Mouse (Mus musculus): ENCODE results near the gene Cachd1. TPM values are rescaled to one million over a fixed set of nuclear protein-coding genes. Genes with fewer than 3 reads are reported as not detected.
A peak's percentile ranks its signal among the peaks of the same experiment; 100 is the strongest.

The Cachd1 gene
- total RNA-seq, 2 experiments from 2014 or later, result 39.5 to 42.5 TPM

DNA sequence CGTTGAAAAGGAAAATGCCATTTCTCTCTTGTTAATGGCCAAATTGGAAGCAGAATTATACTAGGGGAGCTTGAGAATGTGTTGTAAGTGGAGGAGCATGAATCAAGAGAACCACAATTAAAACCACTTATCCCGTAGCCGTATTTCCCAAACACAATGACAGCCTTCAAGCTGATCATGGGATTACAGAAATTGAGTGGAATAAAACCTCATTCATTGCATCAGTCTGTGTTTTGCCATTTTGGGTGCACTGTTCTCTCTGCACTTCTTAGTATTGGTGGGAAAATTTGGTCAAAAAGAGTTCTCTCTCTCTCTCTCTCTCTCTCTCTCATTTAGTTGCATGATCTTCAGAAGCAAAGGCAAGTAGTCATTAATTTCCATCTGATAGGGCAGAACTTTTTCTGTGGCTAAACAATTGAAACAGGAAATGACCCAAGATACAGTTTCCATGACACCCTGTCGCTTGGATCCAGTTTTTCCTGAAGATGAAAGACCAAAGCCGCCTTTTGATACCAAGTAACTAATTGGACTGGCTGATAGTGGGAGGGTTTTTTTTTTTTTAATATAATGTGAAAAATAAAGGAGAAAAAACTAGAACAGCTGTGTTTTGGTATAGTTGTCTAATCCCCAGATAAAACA, 34.7 kb downstream of the Cachd1 start:
- no peak for TF ChIP-seq CTCF (conservative IDR thresholded peaks at IDR 0.05)
- DNase-seq (ENCODE audit: low spot score in 2 of 2), result no peak
- Histone ChIP-seq H3K27ac (peak overlapping the region; percentile 37), H3K4me3 (peak overlapping the region; percentile 24; the same call in 1 of the 2 replicates)

- H3K4me3 ChIP-seq, result peak overlapping the region; percentile 24; the same call in 1 of the 2 replicates
- DNase-seq (ENCODE audit: low spot score in 2 of 2), result no peak
- no peak for TF ChIP-seq CTCF (conservative IDR thresholded peaks at IDR 0.05)
- H3K27ac ChIP-seq, result peak overlapping the region; percentile 37; the same call in 1 of the 2 replicates
Observed at GRCm38 (mm10) chr4:100811802-100812510, 35.5 kb downstream of the Cachd1 start.

GRCm38 (mm10) chr4:100813767-100814461, 37.4 kb downstream of the Cachd1 start:
- no peak overlapping the region for H3K4me3 ChIP-seq
- no peak for TF ChIP-seq CTCF (conservative IDR thresholded peaks at IDR 0.05)
- no peak for DNase-seq (ENCODE audit: low spot score in 2 of 2)
- H3K27ac ChIP-seq, result no peak overlapping the region

GRCm38 (mm10) chr4:100819238-100819637, 42.8 kb downstream of the Cachd1 start:
- H3K4me3 ChIP-seq, result no peak overlapping the region
- no peak for DNase-seq (ENCODE audit: low spot score in 2 of 2)
- TF ChIP-seq CTCF (conservative IDR thresholded peaks at IDR 0.05), result no peak
- no peak overlapping the region for H3K27ac ChIP-seq

- Histone ChIP-seq H3K4me3 (no peak overlapping the region), H3K27ac (no peak overlapping the region)
- no peak for DNase-seq (ENCODE audit: low spot score in 2 of 2)
- TF ChIP-seq CTCF (conservative IDR thresholded peaks at IDR 0.05), result no peak
Observed at GRCm38 (mm10) chr4:100822526-100822925, 46.1 kb downstream of the Cachd1 start.

GRCm38 (mm10) chr4:100827374-100827773, 50.9 kb downstream of the Cachd1 start:
- no peak for DNase-seq (ENCODE audit: low spot score in 2 of 2)
- Histone ChIP-seq H3K27ac (no peak overlapping the region), H3K4me3 (no peak overlapping the region)
- TF ChIP-seq CTCF (conservative IDR thresholded peaks at IDR 0.05), result no peak

- Histone ChIP-seq H3K4me3 (no peak overlapping the region), H3K27ac (no peak overlapping the region)
- TF ChIP-seq CTCF (conservative IDR thresholded peaks at IDR 0.05), result no peak
- DNase-seq (ENCODE audit: low spot score in 2 of 2), result no peak
Observed at GRCm38 (mm10) chr4:100828737-100829136, 52.3 kb downstream of the Cachd1 start.

- H3K27ac ChIP-seq, result no peak overlapping the region
- H3K4me3 ChIP-seq, result no peak overlapping the region
- DNase-seq (ENCODE audit: low spot score in 2 of 2), result no peak
- peak; percentile 50 for TF ChIP-seq CTCF (conservative IDR thresholded peaks at IDR 0.05)
Observed at GRCm38 (mm10) chr4:100837205-100837604, 60.7 kb downstream of the Cachd1 start.

GRCm38 (mm10) chr4:100842629-100843028, 66.2 kb downstream of the Cachd1 start:
- no peak for TF ChIP-seq CTCF (conservative IDR thresholded peaks at IDR 0.05)
- H3K27ac ChIP-seq, result no peak overlapping the region
- no peak for DNase-seq (ENCODE audit: low spot score in 2 of 2)

DNA sequence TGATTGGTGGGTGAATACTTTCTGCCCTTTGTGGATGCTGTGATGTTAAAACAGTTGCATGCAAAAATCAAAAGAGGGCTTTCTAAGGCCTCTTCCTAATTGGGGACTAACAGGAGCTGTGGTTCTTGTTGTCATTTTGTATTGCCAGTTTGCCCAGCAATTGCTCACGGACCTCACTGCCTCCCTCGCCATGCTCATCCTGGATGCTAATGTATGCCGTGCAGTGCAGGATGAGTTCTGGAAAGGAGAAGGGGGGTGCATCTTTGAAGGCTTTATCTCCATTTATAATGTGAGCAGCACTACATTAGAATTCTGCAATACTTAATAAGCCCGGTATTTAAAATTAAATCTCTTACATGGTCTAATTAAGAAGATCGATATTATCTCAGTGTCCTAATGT, 66.6 kb downstream of the Cachd1 start:
- DNase-seq (ENCODE audit: low spot score in 2 of 2), result no peak
- H3K4me3 ChIP-seq, result no peak overlapping the region
- no peak overlapping the region for H3K27ac ChIP-seq
- no peak for TF ChIP-seq CTCF (conservative IDR thresholded peaks at IDR 0.05)

More at GRCm38 (mm10) chr4:100842629-100843028, 66.2 kb downstream of the Cachd1 start:
- no peak overlapping the region for H3K4me3 ChIP-seq

- no peak for DNase-seq (ENCODE audit: low spot score in 2 of 2)
- Histone ChIP-seq H3K27ac (no peak overlapping the region), H3K4me3 (no peak overlapping the region)
- no peak for TF ChIP-seq CTCF (conservative IDR thresholded peaks at IDR 0.05)
Observed at GRCm38 (mm10) chr4:100850846-100851495, 74.5 kb downstream of the Cachd1 start.

- DNase-seq (ENCODE audit: low spot score in 2 of 2), result peak in 1 of 2 experiments; percentile 14
- Histone ChIP-seq H3K27ac (peak overlapping the region; percentile 59; the same call in 1 of the 2 replicates), H3K4me3 (no peak overlapping the region)
- no peak for TF ChIP-seq CTCF (conservative IDR thresholded peaks at IDR 0.05)
Observed at GRCm38 (mm10) chr4:100852448-100852847, 76.0 kb downstream of the Cachd1 start.

DNA sequence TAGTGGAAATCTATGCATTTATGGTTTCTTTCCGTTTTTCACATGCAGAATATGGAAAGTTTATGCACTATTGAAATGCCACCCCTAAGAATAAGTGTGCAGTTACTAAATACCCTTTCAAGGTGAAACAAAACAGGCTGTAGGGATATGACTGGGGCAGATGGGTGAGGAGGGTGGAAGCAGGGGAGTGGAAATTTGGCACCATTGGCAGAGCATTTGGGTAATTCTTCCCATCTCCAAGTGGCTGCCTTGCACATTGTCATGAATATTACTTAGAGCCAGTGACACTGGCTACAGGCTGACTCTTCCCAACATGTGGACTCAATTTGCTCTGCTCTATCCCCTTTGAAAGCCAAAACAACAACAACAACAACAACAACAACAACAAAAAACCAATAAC, 77.0 kb downstream of the Cachd1 start:
- H3K27ac ChIP-seq, result peak overlapping the region; percentile 59; the same call in 1 of the 2 replicates
- no peak overlapping the region for H3K4me3 ChIP-seq
- TF ChIP-seq CTCF (conservative IDR thresholded peaks at IDR 0.05), result no peak
- no peak for DNase-seq (ENCODE audit: low spot score in 2 of 2)

Measured in layer of hippocampus, adult 2 months (tissue).